Mouse (Mus musculus) gastrocnemius, adult 2 months (tissue): ENCODE data around the gene Galk1. TPM values are rescaled to one million over a fixed set of nuclear protein-coding genes. Genes with fewer than 3 reads are reported as not detected.
A peak's percentile ranks its signal among the peaks of the same experiment; 100 is the strongest.

Source experiments
- DNase-seq: peaks from one replicate; pipeline ENCODE4 v3.0.0; 2022
- H3K27ac ChIP-seq: fragments of 200-600 bp; 2 replicates; pipeline ENCODE4 v1.8.1; 2022; ENCODE audit warnings: mild to moderate bottlenecking
- H3K4me3 ChIP-seq: fragments of 200-600 bp; 2 replicates; pipeline ENCODE4 v1.8.1; 2022; ENCODE audit warnings: mild to moderate bottlenecking, moderate library complexity
- CTCF ChIP-seq: fragments of 200-600 bp; IDR thresholded peaks from 2 replicates; pipeline ENCODE4 v1.8.1; 2022; ENCODE audit warnings: antibody characterized with exemption, mild to moderate bottlenecking, moderate library complexity
- intact Hi-C: fragments of 180-260 bp; cut with DNase I; formaldehyde crosslinking; loops from one replicate; pipeline ENCODE4 v1.15.1; 2025
- total RNA-seq, 2 experiments: library from RNA; stranded (reverse); gene quantifications; 2 replicates each; pipeline ENCODE4 v1.2.3; 2021

Gene Galk1
- total RNA-seq, 2 experiments from 2014 or later = 3.0 to 3.8 TPM

DNA sequence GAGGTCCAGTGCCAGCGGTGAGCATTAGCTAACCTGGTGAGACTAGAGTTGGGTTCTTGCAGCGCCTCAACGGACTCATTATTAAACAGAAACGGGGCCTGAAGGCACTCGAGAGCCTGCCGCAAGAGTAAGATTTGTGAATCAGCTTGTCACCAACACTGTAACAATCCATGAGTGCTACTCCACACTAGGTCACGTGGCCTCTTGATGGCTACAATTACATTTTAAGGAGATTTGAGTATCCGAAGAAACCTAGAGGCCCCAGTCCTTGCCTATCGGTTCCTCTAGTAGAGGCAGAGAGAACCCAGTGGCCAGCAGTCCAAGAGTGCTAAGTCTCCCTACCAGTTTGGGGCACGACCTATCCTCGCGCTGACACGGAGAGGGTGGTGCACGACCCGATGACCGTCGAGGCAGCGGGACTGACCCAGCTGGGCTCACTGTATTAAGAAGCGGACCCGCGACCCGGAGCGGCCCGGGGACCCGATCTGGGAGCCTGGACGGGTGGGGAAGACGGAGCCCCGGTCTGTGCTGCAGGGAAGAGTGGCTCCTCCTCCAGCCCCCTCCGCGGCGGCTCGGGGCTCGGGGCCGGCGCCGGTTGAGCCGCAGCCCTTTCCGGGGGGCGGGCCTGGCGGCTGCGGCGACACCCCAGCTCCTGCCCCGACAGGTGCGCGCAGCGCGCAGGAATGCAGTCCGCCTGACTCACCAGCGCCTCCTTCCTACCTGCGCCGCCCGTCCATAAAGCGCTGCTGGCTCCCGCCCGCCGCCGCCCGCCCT, 38.0 kb downstream of the Galk1 start, which contains the start of gene Itgb4:
Itgb4 (plus strand) TSS at position 401 of the 774 bp plus-strand sequence.
- intact Hi-C loops = no loop called here
- Histone ChIP-seq H3K4me3 (peak within 1 kb of the TSS; percentile 69), H3K27ac (peak within 1 kb of the TSS; percentile 74)
- DNase-seq = no peak
- TF ChIP-seq CTCF = no peak

DNA sequence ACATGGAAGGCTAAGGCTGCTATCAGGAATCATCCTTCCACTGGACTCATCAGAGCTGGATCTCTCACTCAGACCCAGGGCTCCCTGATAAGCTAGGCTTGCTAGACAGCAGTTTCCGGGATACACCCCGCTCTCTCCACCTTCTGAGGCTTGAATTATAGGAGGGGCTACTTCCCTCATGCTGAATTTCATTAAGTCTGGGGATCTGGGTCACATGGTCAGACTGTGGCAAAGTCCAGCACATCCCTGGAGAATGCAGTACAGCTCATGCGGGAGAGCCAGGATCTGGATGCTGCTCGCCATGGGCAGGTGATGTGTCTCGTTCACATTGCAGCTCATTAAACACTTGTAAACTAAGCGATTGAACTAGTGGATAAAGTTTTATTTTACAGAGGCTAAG, 41.5 kb downstream of the Galk1 start:
- intact Hi-C loops = no loop called here
- no peak for DNase-seq
- TF ChIP-seq CTCF = no peak
- Histone ChIP-seq H3K27ac (no peak overlapping the region), H3K4me3 (no peak overlapping the region)

DNA sequence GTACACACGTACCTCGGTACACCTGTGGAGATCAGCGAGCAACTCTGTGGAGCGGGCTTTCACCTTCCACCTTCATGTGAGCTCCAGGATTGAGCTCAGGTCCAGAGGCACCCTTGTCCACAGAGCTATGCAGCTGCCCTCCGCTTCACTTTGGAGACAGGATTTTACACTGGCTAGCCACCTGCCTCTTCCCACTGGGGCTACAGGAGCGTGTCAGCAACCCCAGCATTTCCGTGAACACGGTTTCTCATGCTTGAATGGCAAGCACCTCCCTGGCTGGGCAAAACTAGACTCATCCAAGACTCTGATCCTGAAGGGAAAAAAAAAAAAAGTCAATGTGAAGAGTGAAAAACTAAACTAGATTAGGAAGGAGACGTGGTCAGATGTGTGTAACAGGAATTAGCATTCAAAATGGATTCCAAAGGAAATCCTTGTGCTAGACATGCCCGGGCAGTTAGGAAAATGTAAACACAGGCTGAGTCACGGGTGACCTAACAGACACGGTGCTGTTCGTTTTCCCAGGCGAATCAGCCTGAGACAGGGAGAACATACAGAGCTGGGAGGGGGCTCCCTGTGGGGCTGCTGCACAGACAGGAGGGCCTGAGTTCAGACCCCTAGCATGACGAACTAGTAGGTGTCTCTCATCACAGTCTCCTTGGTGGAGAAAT, 42.4 kb downstream of the Galk1 start:
- H3K4me3 ChIP-seq = no peak overlapping the region
- no peak for TF ChIP-seq CTCF
- intact Hi-C loops = no loop called here
- no peak for DNase-seq
- no peak overlapping the region for H3K27ac ChIP-seq

DNA sequence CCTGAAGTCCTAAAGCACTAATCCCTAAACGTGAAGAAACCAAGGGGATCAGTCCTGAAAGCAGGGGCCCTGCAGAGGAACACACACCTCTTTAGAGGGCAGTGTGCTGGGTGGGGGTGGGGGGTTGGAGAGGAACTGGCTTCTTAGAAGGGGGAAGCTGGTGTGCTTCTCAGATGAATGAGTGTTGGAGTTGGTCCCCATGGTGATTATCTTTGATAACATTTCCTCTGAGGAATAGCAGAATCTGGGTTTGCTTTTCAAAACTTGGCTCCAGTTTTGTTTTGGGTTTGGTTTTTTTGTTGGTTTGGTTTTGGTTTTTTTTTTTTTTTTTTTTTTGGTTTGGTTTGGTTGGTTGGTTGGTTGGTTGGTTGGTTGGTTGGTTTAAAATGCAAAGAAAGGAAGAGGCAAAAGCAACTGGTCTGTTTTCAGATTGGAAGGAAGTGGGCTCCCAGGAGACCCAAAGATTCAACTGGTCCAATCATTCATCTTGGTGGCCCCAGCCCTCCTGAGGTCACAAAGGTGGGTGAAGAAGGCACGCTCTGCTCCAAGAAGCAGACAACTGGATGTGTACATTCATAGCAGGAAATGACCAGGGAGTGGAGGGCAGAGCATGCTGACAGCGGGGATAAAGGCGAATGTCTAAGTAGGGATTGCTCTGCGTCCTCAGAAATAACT, 43.7 kb downstream of the Galk1 start:
- TF ChIP-seq CTCF = no peak
- DNase-seq = no peak
- intact Hi-C loops = no loop called here
- H3K4me3 ChIP-seq = no peak overlapping the region
- H3K27ac ChIP-seq = no peak overlapping the region

DNA sequence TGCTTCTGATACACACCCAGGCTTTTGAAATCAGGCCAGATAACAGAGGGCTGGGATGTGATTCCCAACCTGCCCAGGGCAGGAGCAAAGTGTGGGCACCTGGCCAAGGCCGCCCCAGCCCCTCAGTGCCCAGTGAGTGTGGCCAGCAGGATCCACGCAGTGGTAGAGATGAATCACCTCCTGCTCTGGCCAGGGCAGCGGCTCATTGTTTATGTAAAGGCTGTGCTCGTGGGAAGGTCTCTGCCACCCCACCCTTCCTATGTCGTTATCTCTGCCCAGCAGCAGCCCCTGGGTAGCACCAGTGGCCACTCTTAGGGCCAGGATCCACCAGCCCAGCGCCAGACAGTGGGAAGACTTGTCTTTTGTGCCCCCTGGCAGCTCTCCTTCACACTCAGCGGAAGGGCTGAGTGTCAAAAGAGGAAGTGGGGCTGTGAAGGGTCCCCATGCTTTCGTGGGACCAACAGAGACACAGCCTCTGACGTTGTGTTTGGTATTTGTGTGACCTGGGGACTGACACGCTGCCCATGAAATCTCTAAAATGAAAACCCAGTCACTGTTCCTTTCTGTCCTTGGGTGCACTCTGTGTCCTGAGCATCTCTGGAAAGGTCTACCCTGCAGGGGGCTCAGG, 47.4 kb downstream of the Galk1 start:
- Histone ChIP-seq H3K27ac (peak overlapping the region; percentile 68), H3K4me3 (no peak overlapping the region)
- DNase-seq = peak; percentile 49
- TF ChIP-seq CTCF = no peak
- intact Hi-C loops = no loop called here

DNA sequence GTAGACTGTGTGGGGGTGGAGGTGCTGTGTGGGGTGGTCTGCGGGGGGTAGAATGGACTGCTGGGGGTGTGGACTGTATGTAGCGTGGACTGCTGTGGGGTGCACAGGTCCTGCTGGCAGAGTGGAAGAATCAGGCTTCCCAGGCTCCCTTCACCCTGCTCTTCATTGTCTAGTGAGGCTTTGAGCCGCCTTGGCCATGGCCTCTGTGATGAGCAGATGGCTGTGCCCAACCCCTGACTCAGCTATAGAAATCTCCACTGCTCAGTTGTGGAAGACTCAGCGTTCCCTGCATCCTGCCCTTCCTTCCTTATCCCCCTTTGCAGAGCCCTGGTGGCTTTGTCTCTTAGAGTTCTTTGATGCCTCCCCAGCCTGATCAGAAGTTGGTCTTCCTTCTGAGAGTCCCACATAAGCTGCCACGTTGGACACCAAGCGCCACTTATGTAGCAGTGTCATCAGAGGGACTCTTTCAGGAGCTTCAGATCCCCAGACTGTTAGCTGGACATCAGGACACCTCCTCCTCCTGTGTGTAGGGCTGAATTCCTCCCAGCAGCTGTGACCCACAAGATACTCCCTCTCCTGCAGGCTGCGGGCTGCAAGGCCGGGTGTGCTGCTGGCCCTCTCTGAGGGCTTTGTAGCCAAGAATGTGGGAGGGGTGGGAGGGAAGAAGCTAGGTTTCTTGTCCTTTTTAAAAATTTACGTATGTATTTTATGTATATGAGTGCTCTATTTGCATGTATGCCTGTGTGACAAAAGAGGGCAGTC, 49.7 kb downstream of the Galk1 start:
- H3K4me3 ChIP-seq = no peak overlapping the region
- intact Hi-C loops = no loop called here

DNA sequence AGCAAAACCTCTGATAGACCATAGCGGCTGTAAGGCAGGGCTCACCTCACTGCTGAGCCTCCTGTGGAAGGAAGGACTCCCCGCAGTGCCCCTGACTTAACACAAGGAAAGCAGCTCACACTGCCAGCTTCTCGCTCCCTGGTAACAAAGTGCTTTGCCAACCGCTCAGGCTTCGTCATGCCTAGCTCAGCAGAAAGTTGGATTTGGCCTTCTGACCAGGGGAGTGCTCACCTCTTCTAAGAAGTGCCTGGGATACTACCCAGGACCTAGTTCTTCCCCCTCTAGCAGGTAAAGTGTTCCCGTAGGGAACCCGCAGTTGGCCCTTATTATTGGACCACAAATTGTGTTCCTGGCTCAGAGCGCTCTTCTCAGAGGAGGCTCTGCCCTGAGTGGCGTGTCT, 53.5 kb downstream of the Galk1 start:
- DNase-seq = no peak
- intact Hi-C loops = no loop called here
- peak overlapping the region; percentile 24; the same call in 1 of the 2 replicates for H3K27ac ChIP-seq
- no peak overlapping the region for H3K4me3 ChIP-seq
- TF ChIP-seq CTCF = no peak

More for the DNA sequence above, 49.7 kb downstream of the Galk1 start:
- H3K27ac ChIP-seq = peak overlapping the region; percentile 68
- no peak for DNase-seq
- no peak for TF ChIP-seq CTCF

Other genes with a start within 250 kb of the Galk1 start
- gene Tmem94, start 247.3 kb downstream of the Galk1 start, total RNA-seq = 10 to 100 TPM; 90.6 to 99.5 TPM
- 10 to 100 TPM; 14.5 to 19.2 TPM for gene Caskin2, start 199.1 kb downstream of the Galk1 start, total RNA-seq
- 1 to 10 TPM; 6.2 to 6.9 TPM for gene Tsen54, start 198.0 kb downstream of the Galk1 start, total RNA-seq
- 1 to 10 TPM; 8.3 to 9.8 TPM for gene Llgl2, start 188.7 kb downstream of the Galk1 start, total RNA-seq
- not detected for gene Myo15b, start 154.3 kb downstream of the Galk1 start, total RNA-seq
- under 1 TPM; 0.23 to 0.89 TPM for gene Smim5, start 112.8 kb downstream of the Galk1 start, total RNA-seq
- gene Smim6, start 100.7 kb downstream of the Galk1 start, total RNA-seq = not detected
- 10 to 100 TPM; 12.1 to 13.4 TPM for gene Sap30bp, start 79.4 kb downstream of the Galk1 start, total RNA-seq
- 1 to 10 TPM; 7.5 to 8.6 TPM for gene Recql5, start 79.2 kb downstream of the Galk1 start, total RNA-seq
- 1 to 10 TPM; 4.2 to 4.5 TPM for gene Itgb4, start 38.0 kb downstream of the Galk1 start, total RNA-seq
- gene H3f3b, start 15.2 kb upstream of the Galk1 start, total RNA-seq = 10 to 100 TPM; 55.9 to 58.7 TPM
- 1 to 10 TPM; 7.0 to 7.4 TPM for gene Unk, start 17.6 kb upstream of the Galk1 start, total RNA-seq
- gene Unc13d, start 65.2 kb upstream of the Galk1 start, total RNA-seq = under 1 TPM; 0.13 to 0.50 TPM
- gene Wbp2, start 74.3 kb upstream of the Galk1 start, total RNA-seq = 10 to 100 TPM; 77.2 to 81.8 TPM
- 10 to 100 TPM in 1 of 2 experiments, 1 to 10 TPM in 1; 6.0 to 12.2 TPM for gene Trim47, start 114.5 kb upstream of the Galk1 start, total RNA-seq
- 1 to 10 TPM; 4.2 to 6.6 TPM for gene Trim65, start 118.4 kb upstream of the Galk1 start, total RNA-seq
- 10 to 100 TPM; 47.5 to 61.5 TPM for gene Mrpl38, start 126.1 kb upstream of the Galk1 start, total RNA-seq
- 10 to 100 TPM; 10.5 to 11.5 TPM for gene Fbf1, start 155.4 kb upstream of the Galk1 start, total RNA-seq
- 10 to 100 TPM; 14.3 to 17.1 TPM for gene Ten1, start 186.1 kb upstream of the Galk1 start, total RNA-seq
- 100 to 1,000 TPM in 1 of 2 experiments, 10 to 100 TPM in 1; 79.8 to 118 TPM for gene Acox1, start 186.3 kb upstream of the Galk1 start, total RNA-seq
- gene Evpl, start 225.4 kb upstream of the Galk1 start, total RNA-seq = under 1 TPM in 1 of 2 experiments, not detected in 1; 0.14 TPM